Mouse (Mus musculus): ENCODE results near the gene Sorcs2.

- TF ChIP-seq CTCF (IDR thresholded peaks at IDR 0.05; ENCODE audit: extremely low read depth, insufficient read depth, insufficient read length, insufficient replicate concordance) (no peak), POLR2A (IDR thresholded peaks at IDR 0.05; ENCODE audit: low read depth, low read length) (no peak)
Observed at GRCm38 (mm10) chr5:36041756-36042155, 356.2 kb downstream of the Sorcs2 start.

All from spleen, adult 2 months (tissue).